Mouse (Mus musculus) spleen, adult 2 months (tissue): ENCODE data around the gene Lrrc25.

Source experiments
- CTCF ChIP-seq: fragments of 200-500 bp; IDR thresholded peaks from 2 replicates; pipeline ENCODE4 v1.5.1; 2011; ENCODE audit warnings: mild to moderate bottlenecking, inconsistent platforms; ENCODE audit not compliant: insufficient read depth, insufficient read length, insufficient replicate concordance; ENCODE audit errors: extremely low read depth
- POLR2A ChIP-seq: fragments of 200-500 bp; IDR thresholded peaks from 2 replicates; pipeline ENCODE4 v1.6.1; 2011; ENCODE audit warnings: low read depth, low read length, inconsistent platforms

- TF ChIP-seq POLR2A (no peak), CTCF (no peak)
Measured at GRCm38 (mm10) chr8:70597417-70598272, 18.3 kb upstream of the Lrrc25 start.
